ENCODE assay signal across 8 mouse cellular contexts in genomic region chr11:118232314-118232831, GRCm38 (mm10). TPM values are rescaled to one million over a fixed set of nuclear protein-coding genes. Genes with fewer than 3 reads are reported as not detected.
DNase-seq lines count a peak whose midpoint lies in the region; ATAC-seq and TF ChIP-seq lines count a peak whose summit lies in the region.
"Had no signal": no experiment of that assay in that cellular context is flagged by ENCODE, and none has a peak within 500 bp of the region (broad histone marks: within the 10 kb centered on the region; RNA-seq: fewer than 3 reads in every experiment).

No protein-coding gene starts in this region.

- no peak overlapping the region for H3K9ac ChIP-seq in neural tube, embryonic 13.5 days
- no peak overlapping the region for H3K9ac ChIP-seq in lung, embryonic 16.5 days (ENCODE audit: low read length)
- H3K9ac ChIP-seq: stomach, embryonic 15.5 days had no signal

- no peak overlapping the region for H3K4me2 ChIP-seq in neural tube, embryonic 13.5 days
- no peak overlapping the region for H3K4me2 ChIP-seq in lung, embryonic 16.5 days (ENCODE audit: low read depth, low read length)
- H3K4me2 ChIP-seq: stomach, embryonic 15.5 days had no signal

- H3K9me3 ChIP-seq in neural tube, embryonic 13.5 days, result no peaks in the 10 kb centered on the region
- H3K9me3 ChIP-seq in lung, embryonic 16.5 days (ENCODE audit: control insufficient read depth, low read length), result no peaks in the 10 kb centered on the region
- H3K9me3 ChIP-seq: stomach, embryonic 15.5 days had no signal

- H3K27ac ChIP-seq in neural tube, embryonic 13.5 days (replicated peaks), result no peak overlapping the region
- H3K27ac ChIP-seq in bone marrow, adult 2 months (ENCODE audit: control insufficient read depth, insufficient read depth, low read depth, low read length, poor library complexity), result peak overlapping the region; percentile 54
- no peak overlapping the region for H3K27ac ChIP-seq in lung, embryonic 16.5 days (ENCODE audit: low read length)
- H3K27ac ChIP-seq: stomach, embryonic 15.5 days had no signal

- H3K4me1 ChIP-seq in neural tube, embryonic 13.5 days (replicated peaks), result peaks cover 8% of the 10 kb centered on the region
- peaks cover 26% of the 10 kb centered on the region for H3K4me1 ChIP-seq in bone marrow, adult 2 months (ENCODE audit: control insufficient read depth, insufficient read depth, low read length)
- peaks cover 16% of the 10 kb centered on the region for H3K4me1 ChIP-seq in lung, embryonic 16.5 days (replicated peaks; ENCODE audit: control insufficient read depth, insufficient read depth, low read length)

- H3K4me3 ChIP-seq in neural tube, embryonic 13.5 days, result no peak overlapping the region
- no peak overlapping the region for H3K4me3 ChIP-seq in bone marrow, adult 2 months (replicated peaks; ENCODE audit: control insufficient read depth, low read depth, low read length)
- H3K4me3 ChIP-seq in lung, embryonic 16.5 days (ENCODE audit: low read length), result no peak overlapping the region
- H3K4me3 ChIP-seq: stomach, embryonic 15.5 days had no signal

- no peaks in the 10 kb centered on the region for H3K36me3 ChIP-seq in neural tube, embryonic 13.5 days
- no peaks in the 10 kb centered on the region for H3K36me3 ChIP-seq in lung, embryonic 16.5 days (ENCODE audit: control insufficient read depth, insufficient read depth, low read length)
- H3K36me3 ChIP-seq: stomach, embryonic 15.5 days had no signal

- no peak for TF ChIP-seq POLR2A in bone marrow, adult 2 months (IDR thresholded peaks at IDR 0.05; ENCODE audit: borderline replicate concordance, control insufficient read depth, low read depth, low read length)

- 0 out of 2 replicates have a peak, but pooled peaks have one; percentile 71 for ATAC-seq in neural tube, embryonic 13.5 days (ENCODE audit: low read depth)
- peak; percentile 88 to 92 for ATAC-seq in hematopoietic stem cell, adult 5-6 weeks (replicated peaks in 1 of 2; ENCODE audit: insufficient read depth in 1 of 2, low FRiP score in 2 of 2, low TSS enrichment in 1 of 2, low read depth in 1 of 2, poor library complexity in 2 of 2, severe bottlenecking in 2 of 2)
- peak; percentile 65; the same call in 1 of the 2 replicates for ATAC-seq in lung, embryonic 16.5 days (ENCODE audit: low read depth)

- no peak for DNase-seq in neural tube, embryonic 10.5 days (ENCODE audit: extremely low spot score, low spot score)
- DNase-seq in thymus, postnatal 36 days, result peak; percentile 68 to 74
- DNase-seq in right cerebral cortex, postnatal 14 days, result no peak

- H3K27me3 ChIP-seq in neural tube, embryonic 13.5 days, result no peaks in the 10 kb centered on the region
- H3K27me3 ChIP-seq in lung, embryonic 16.5 days (ENCODE audit: control insufficient read depth, insufficient read depth, low read depth, low read length), result no peaks in the 10 kb centered on the region
- H3K27me3 ChIP-seq: stomach, embryonic 15.5 days had no signal

- 39% methylated on average over 7 of the region's 7 CpGs for WGBS in neural tube, embryonic 13.5 days
- 3% methylated on average over 7 of the region's 7 CpGs for WGBS in bone marrow, adult 2 months
- WGBS in lung, embryonic 16.5 days, result 43% methylated on average over 7 of the region's 7 CpGs

- TF ChIP-seq CTCF in bone marrow, adult 2 months (IDR thresholded peaks at IDR 0.05; ENCODE audit: control insufficient read depth, insufficient read depth, low read length), result peak; percentile 87

RNA-seq across cellular contexts. Expression of gene Cyth1, which starts 16.0 kb away (rescaled TPM):
- 24.4 and 25.2 TPM in 2 replicates for polyA plus RNA-seq in neural tube, embryonic 13.5 days (2015; fragmentation: Nextera tagmentation; extraction: Ambion mirVana)
- 19.2 and 28.3 TPM in 2 replicates for polyA plus RNA-seq in bone marrow, adult 2 months (2011; ENCODE audit: insufficient read depth, insufficient read length, low replicate concordance, missing spikeins)
- total RNA-seq in hematopoietic stem cell, adult 5-6 weeks (2017), result 31.0 and 48.1 TPM in 2 replicates
- polyA plus RNA-seq in lung, embryonic 16.5 days (2015; fragmentation: Nextera tagmentation; extraction: Ambion mirVana), result 14.1 and 14.4 TPM in 2 replicates

RNA-seq across cellular contexts. Expression of gene Usp36, which starts 57.7 kb away (rescaled TPM):
- 15.6 and 17.9 TPM in 2 replicates for polyA plus RNA-seq in neural tube, embryonic 13.5 days (2015; fragmentation: Nextera tagmentation; extraction: Ambion mirVana)
- 10.2 and 18.5 TPM in 2 replicates for polyA plus RNA-seq in bone marrow, adult 2 months (2011; ENCODE audit: insufficient read depth, insufficient read length, low replicate concordance, missing spikeins)
- total RNA-seq in hematopoietic stem cell, adult 5-6 weeks (2017), result 20.8 and 22.6 TPM in 2 replicates
- polyA plus RNA-seq in lung, embryonic 16.5 days (2015; fragmentation: Nextera tagmentation; extraction: Ambion mirVana), result 17.9 and 18.2 TPM in 2 replicates

Comparison
In these comparisons a context has a peak if more than half of its experiments do, and no peak if none do; other contexts are left out.
1. DNase-seq: peak in thymus, postnatal 36 days (2 of 2); none in neural tube, embryonic 10.5 days (single experiment) and right cerebral cortex, postnatal 14 days (single experiment).
2. Peak in every context shown above with its lines, with median percentiles within 50 percentile points of each other: ATAC-seq.